22 mouse cellular contexts compared by ENCODE assay signal in the genomic region with DNA sequence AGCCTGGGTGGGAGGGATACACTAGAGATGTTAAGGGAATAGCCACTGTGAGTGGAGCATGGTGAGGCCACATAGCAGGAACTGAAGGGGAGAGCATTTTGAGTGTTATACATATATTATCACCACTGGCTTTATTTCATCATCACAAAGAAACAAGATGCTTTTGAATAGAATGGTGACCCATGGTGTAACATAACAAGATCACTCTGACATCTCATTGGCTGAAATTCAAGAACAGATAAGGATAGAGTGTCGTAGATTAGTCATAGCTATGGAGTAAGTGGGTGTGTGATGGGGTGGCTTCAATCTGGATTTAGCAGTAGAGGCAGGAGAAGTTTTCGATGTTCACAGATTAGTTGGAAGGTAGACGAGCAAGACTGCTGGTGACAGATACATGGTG.
"Had no signal": no experiment of that assay in that cellular context is flagged by ENCODE, and none has a peak within 500 bp of the region (broad histone marks: within the 10 kb centered on the region; RNA-seq: fewer than 3 reads in every experiment).

No protein-coding gene starts in this region.

- DNase-seq: kidney, adult 2 months; kidney, postnatal 10 days; kidney, postnatal 36 days; left cerebral cortex, postnatal 4 days; liver; lung, adult 2 months; right cerebral cortex, adult 18-20 months; right cerebral cortex, postnatal 14 days; right cerebral cortex, postnatal 4 days; thymus, adult 18-20 months; thymus, postnatal 36 days had no signal

- H3K4me3 ChIP-seq: kidney, embryonic 15.5 days; limb, embryonic 13.5 days; liver, embryonic 12.5 days; liver, embryonic 15.5 days; midbrain, embryonic 12.5 days; midbrain, embryonic 15.5 days; neural tube, embryonic 12.5 days; neural tube, embryonic 15.5 days; stomach, embryonic 15.5 days had no signal

- H3K27me3 ChIP-seq: kidney, embryonic 15.5 days; limb, embryonic 13.5 days; liver, embryonic 12.5 days; liver, embryonic 15.5 days; midbrain, embryonic 12.5 days; midbrain, embryonic 15.5 days; neural tube, embryonic 12.5 days; neural tube, embryonic 15.5 days; stomach, embryonic 15.5 days had no signal

- H3K27ac ChIP-seq: kidney, embryonic 15.5 days; limb, embryonic 13.5 days; liver, embryonic 12.5 days; liver, embryonic 15.5 days; macrophage; midbrain, embryonic 12.5 days; midbrain, embryonic 15.5 days; neural tube, embryonic 12.5 days; neural tube, embryonic 15.5 days; stomach, embryonic 15.5 days had no signal

- H3K4me2 ChIP-seq: kidney, embryonic 15.5 days; limb, embryonic 13.5 days; liver, embryonic 12.5 days; liver, embryonic 15.5 days; midbrain, embryonic 12.5 days; midbrain, embryonic 15.5 days; neural tube, embryonic 12.5 days; neural tube, embryonic 15.5 days; stomach, embryonic 15.5 days had no signal

- H3K9me3 ChIP-seq: kidney, embryonic 15.5 days; limb, embryonic 13.5 days; liver, embryonic 12.5 days; liver, embryonic 15.5 days; midbrain, embryonic 12.5 days; midbrain, embryonic 15.5 days; neural tube, embryonic 12.5 days; neural tube, embryonic 15.5 days; stomach, embryonic 15.5 days had no signal

- H3K4me1 ChIP-seq: kidney, embryonic 15.5 days; liver, embryonic 15.5 days; neural tube, embryonic 12.5 days; neural tube, embryonic 15.5 days; stomach, embryonic 15.5 days had no signal

- ATAC-seq: intestine, embryonic 16.5 days; liver, embryonic 12.5 days; midbrain, embryonic 15.5 days had no signal

- H3K9ac ChIP-seq: kidney, embryonic 15.5 days; limb, embryonic 13.5 days; liver, embryonic 12.5 days; liver, embryonic 15.5 days; midbrain, embryonic 12.5 days; midbrain, embryonic 15.5 days; neural tube, embryonic 12.5 days; neural tube, embryonic 15.5 days; stomach, embryonic 15.5 days had no signal

- H3K36me3 ChIP-seq: stomach, embryonic 15.5 days had no signal
